Mouse (Mus musculus) E14TG2a.4 (cell line): ENCODE results near the gene Chrna1.

Experiments
- H3K27me3 ChIP-seq: 2 replicates; pipeline ENCODE4 v1.6.1; 2014; ENCODE audit warnings: low read length, control low read depth; ENCODE audit not compliant: insufficient read depth
- H3K36me3 ChIP-seq: 2 replicates; pipeline ENCODE4 v1.6.1; 2014; ENCODE audit warnings: low read length, control low read depth; ENCODE audit not compliant: insufficient read depth
- H3K4me1 ChIP-seq: replicated peaks from 2 replicates; pipeline ENCODE4 v1.6.1; 2014; ENCODE audit warnings: low read depth, low read length, control low read depth
- H3K4me3 ChIP-seq: replicated peaks from 2 replicates; pipeline ENCODE4 v1.5.1; 2014; ENCODE audit warnings: mild to moderate bottlenecking, low read length
- H3K9me3 ChIP-seq: 2 replicates; pipeline ENCODE4 v1.6.1; 2014; ENCODE audit warnings: low read length, control low read depth
- CTCF ChIP-seq: conservative IDR thresholded peaks from 2 replicates; pipeline ENCODE4 v1.5.1; 2014; ENCODE audit warnings: low read length
- NANOG ChIP-seq: IDR thresholded peaks from 2 replicates; pipeline ENCODE4 v1.6.1; 2014; ENCODE audit warnings: borderline replicate concordance, low read length, mixed read lengths
- POU5F1 ChIP-seq: IDR thresholded peaks from 2 replicates; pipeline ENCODE4 v1.6.1; 2014; ENCODE audit warnings: low read length, borderline replicate concordance

Gene Chrna1

DNA sequence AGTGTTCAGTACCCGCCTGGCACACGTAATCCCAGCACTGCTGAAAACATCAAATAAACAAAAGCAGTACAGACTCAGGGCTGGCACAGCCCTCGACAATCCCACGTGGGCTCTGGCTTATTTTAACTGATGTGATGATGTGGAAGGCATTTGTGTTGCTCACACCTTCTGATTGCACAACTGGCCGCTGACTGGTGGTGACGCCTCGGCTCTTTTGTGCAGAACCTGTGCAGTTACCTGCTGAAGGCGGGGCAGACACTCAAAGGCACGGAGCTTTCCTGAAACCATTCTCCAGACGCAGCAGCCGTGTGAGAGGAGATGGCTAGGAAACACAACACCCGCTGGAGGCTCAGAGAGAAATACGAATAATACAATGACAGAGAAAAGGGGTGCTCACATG is 41.5 kb downstream of the Chrna1 start:
- no peaks in the 10 kb centered on the region for H3K36me3 ChIP-seq
- peaks cover 31% of the 10 kb centered on the region for H3K4me1 ChIP-seq
- H3K27me3 ChIP-seq = peaks cover 36% of the 10 kb centered on the region
- TF ChIP-seq POU5F1 (no peak), NANOG (no peak), CTCF (no peak)
- H3K9me3 ChIP-seq = no peaks in the 10 kb centered on the region
- no peak overlapping the region for H3K4me3 ChIP-seq

DNA sequence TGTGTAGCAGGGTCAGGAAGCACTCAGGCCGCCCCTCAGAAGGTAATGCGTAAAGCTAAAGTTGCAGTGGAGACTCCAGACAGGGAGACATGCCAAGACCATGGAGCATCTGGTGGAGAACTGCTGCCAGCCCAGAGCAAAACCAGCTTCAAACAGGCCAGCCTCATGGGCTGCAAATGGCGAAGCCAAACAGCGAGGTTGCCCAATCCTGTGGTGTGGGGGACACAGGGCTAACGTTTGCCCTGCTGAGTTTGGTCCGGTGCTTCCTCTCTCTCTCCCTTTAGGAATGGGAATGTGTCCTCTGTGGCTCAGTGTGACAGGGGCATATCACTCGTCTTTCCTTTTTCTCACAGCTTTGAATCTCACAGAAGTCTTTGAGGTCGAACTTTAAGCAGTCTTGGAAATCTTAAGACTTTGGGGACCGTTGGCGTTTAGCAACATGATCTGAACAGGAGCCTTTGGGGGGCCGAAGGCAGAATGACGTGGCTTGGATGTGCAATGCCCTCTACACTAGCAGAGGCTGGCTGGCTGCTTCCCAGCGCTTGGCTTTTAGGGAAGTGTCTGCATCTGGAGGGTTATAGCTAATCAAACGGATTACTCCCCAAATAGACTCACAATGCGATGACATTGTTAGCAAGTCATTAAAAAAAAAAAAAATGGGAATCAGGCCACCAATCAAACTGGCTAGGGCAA is 43.9 kb downstream of the Chrna1 start:
- Histone ChIP-seq H3K27me3 (peaks cover 29% of the 10 kb centered on the region), H3K4me3 (no peak overlapping the region), H3K4me1 (peaks cover 27% of the 10 kb centered on the region), H3K36me3 (no peaks in the 10 kb centered on the region), H3K9me3 (no peaks in the 10 kb centered on the region)
- TF ChIP-seq CTCF (no peak), NANOG (no peak), POU5F1 (no peak)

GRCm38 (mm10) chr2:73534720-73535119 is 45.4 kb downstream of the Chrna1 start:
- Histone ChIP-seq H3K27me3 (peaks cover 35% of the 10 kb centered on the region), H3K4me1 (peaks cover 28% of the 10 kb centered on the region), H3K36me3 (no peaks in the 10 kb centered on the region), H3K4me3 (no peak overlapping the region), H3K9me3 (no peaks in the 10 kb centered on the region)
- TF ChIP-seq POU5F1 = no peak
- TF ChIP-seq NANOG = no peak
- no peak for TF ChIP-seq CTCF

GRCm38 (mm10) chr2:73530487-73530886 is 49.7 kb downstream of the Chrna1 start:
- Histone ChIP-seq H3K36me3 (no peaks in the 10 kb centered on the region), H3K9me3 (no peaks in the 10 kb centered on the region), H3K4me1 (peaks cover 33% of the 10 kb centered on the region), H3K4me3 (no peak overlapping the region), H3K27me3 (peaks cover 48% of the 10 kb centered on the region)
- TF ChIP-seq POU5F1 (no peak), CTCF (no peak), NANOG (no peak)

- peaks cover 45% of the 10 kb centered on the region for H3K27me3 ChIP-seq
- no peaks in the 10 kb centered on the region for H3K9me3 ChIP-seq
- H3K4me3 ChIP-seq = peak within 1 kb of the TSS; percentile 93
- no peaks in the 10 kb centered on the region for H3K36me3 ChIP-seq
- TF ChIP-seq POU5F1 (no peak), CTCF (no peak), NANOG (no peak)
- peaks cover 30% of the 10 kb centered on the region for H3K4me1 ChIP-seq
These were observed 50.5 kb downstream of the Chrna1 start, which contains the start of gene Wipf1 for GRCm38 (mm10) chr2:73529356-73530330. Wipf1 (minus strand) TSS chr2:73529734.

- H3K4me1 ChIP-seq = peaks cover 30% of the 10 kb centered on the region
- TF ChIP-seq NANOG = no peak
- TF ChIP-seq CTCF = no peak
- no peaks in the 10 kb centered on the region for H3K36me3 ChIP-seq
- H3K9me3 ChIP-seq = no peaks in the 10 kb centered on the region
- H3K27me3 ChIP-seq = peaks cover 45% of the 10 kb centered on the region
- H3K4me3 ChIP-seq = peak overlapping the region; percentile 93
These were observed 51.4 kb downstream of the Chrna1 start for GRCm38 (mm10) chr2:73528516-73529355.

DNA sequence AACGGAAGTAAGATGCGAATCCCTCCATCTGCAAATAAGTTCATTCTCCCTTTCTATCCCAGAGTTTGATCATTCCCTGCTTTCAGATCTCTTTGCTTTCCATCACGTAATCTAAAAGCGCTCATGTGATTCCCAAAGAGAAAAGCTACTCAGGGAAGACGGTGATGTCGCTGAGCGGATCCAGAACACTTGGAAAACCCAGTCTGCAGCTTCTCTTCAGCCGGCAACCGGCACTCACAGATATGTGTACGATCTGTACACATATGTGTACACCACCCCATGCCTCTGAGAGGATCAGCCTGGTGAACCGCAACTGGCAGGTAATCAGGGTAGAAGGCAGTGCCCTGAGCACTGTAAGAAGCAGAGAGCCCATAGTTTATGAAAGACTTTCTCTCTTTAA is 52.2 kb downstream of the Chrna1 start:
- H3K36me3 ChIP-seq = no peaks in the 10 kb centered on the region
- peaks cover 31% of the 10 kb centered on the region for H3K4me1 ChIP-seq
- TF ChIP-seq CTCF (no peak), NANOG (no peak), POU5F1 (no peak)
- no peaks in the 10 kb centered on the region for H3K9me3 ChIP-seq
- H3K27me3 ChIP-seq = peaks cover 45% of the 10 kb centered on the region
- no peak overlapping the region for H3K4me3 ChIP-seq

- peaks cover 45% of the 10 kb centered on the region for H3K27me3 ChIP-seq
- peaks cover 32% of the 10 kb centered on the region for H3K4me1 ChIP-seq
- no peak for TF ChIP-seq CTCF
- TF ChIP-seq POU5F1 = no peak
- no peak for TF ChIP-seq NANOG
- peaks cover 6% of the 10 kb centered on the region for H3K9me3 ChIP-seq
- H3K4me3 ChIP-seq = no peak overlapping the region
- no peaks in the 10 kb centered on the region for H3K36me3 ChIP-seq
These were observed 53.4 kb downstream of the Chrna1 start for GRCm38 (mm10) chr2:73526691-73527090.
